Mouse (Mus musculus) liver, embryonic 14.5 days (tissue): ENCODE data around the gene Pls3. TPM values are rescaled to one million over a fixed set of nuclear protein-coding genes. Genes with fewer than 3 reads are reported as not detected.
"Not testable (repeated sequence)": the region's sequence is repeated elsewhere in the genome, so short reads cannot be mapped to it uniquely, and the experiment has no call there.

ENCODE experiments used
- ATAC-seq: fragments of 200-750 bp; cut with Nextera tagmentation; 2 replicates; pipeline ENCODE4 v1.8.0; 2017; ENCODE audit warnings: moderate number of reproducible peaks, mild to moderate bottlenecking, moderate library complexity; ENCODE audit not compliant: insufficient read depth
- DNase-seq, 3 experiments: peaks; one replicate each; pipeline ENCODE4 v3.0.0-alpha.2; 2012 to 2013; ENCODE audit warnings: low read depth in 3 of 3, low spot score in 3 of 3
- H3K27ac ChIP-seq: fragments of 300-500 bp; sonication (generic); 2 replicates; pipeline ENCODE4 v1.5.1; 2014; ENCODE audit warnings: moderate library complexity, mild to moderate bottlenecking, control low read depth, inconsistent platforms
- H3K27me3 ChIP-seq: fragments of 300-500 bp; sonication (generic); 2 replicates; pipeline ENCODE4 v1.6.1; 2014; ENCODE audit warnings: mild to moderate bottlenecking, low read length, moderate library complexity; ENCODE audit not compliant: control insufficient read depth, insufficient read depth
- H3K36me3 ChIP-seq: fragments of 300-500 bp; sonication (generic); replicated peaks from 2 replicates; pipeline ENCODE4 v1.6.1; 2014; ENCODE audit warnings: low read depth; ENCODE audit not compliant: control insufficient read depth, insufficient read depth
- H3K4me1 ChIP-seq, 2 experiments: fragments of 200-500 bp in 1 of 2; fragments of 300-500 bp in 1 of 2; sonication (generic) in 1 of 2; replicated peaks; 2 replicates each; pipeline ENCODE4 v1.6.1; 2012 to 2014; ENCODE audit warnings: antibody characterized with exemption in 1 of 2, inconsistent platforms in 1 of 2, low read length in 1 of 2; ENCODE audit not compliant: control insufficient read depth in 2 of 2, insufficient read depth in 2 of 2
- H3K4me2 ChIP-seq: fragments of 300-500 bp; sonication (generic); 2 replicates; pipeline ENCODE4 v1.6.1; 2014; ENCODE audit warnings: low read depth, mild to moderate bottlenecking, control low read depth, moderate library complexity
- H3K4me3 ChIP-seq, 2 experiments: fragments of 200-500 bp in 1 of 2; fragments of 300-500 bp in 1 of 2; sonication (generic) in 1 of 2; 2 replicates each; pipeline ENCODE4 v1.5.1; 2012 to 2014; ENCODE audit warnings: low read depth in 2 of 2, low read length in 2 of 2, mild to moderate bottlenecking in 2 of 2, control low read depth in 1 of 2, inconsistent platforms in 1 of 2, moderate library complexity in 1 of 2; ENCODE audit not compliant: insufficient read depth in 1 of 2
- H3K9ac ChIP-seq: fragments of 300-500 bp; sonication (generic); replicated peaks from 2 replicates; pipeline ENCODE4 v1.6.1; 2014; ENCODE audit warnings: mild to moderate bottlenecking, control low read depth, moderate library complexity
- H3K9me3 ChIP-seq: fragments of 300-500 bp; sonication (generic); 2 replicates; pipeline ENCODE4 v1.6.1; 2016; ENCODE audit warnings: low read length, mixed read lengths; ENCODE audit not compliant: control insufficient read depth
- CTCF ChIP-seq: IDR thresholded peaks from 2 replicates; pipeline ENCODE4 v1.5.1; 2016; ENCODE audit warnings: antibody characterized with exemption, low read depth, control low read depth
- WGBS: fragments of 180-500 bp; shearing (Covaris S2); extraction: QIAGEN DNeasy Blood & Tissue Kit; methylation state at CpG from one replicate; pipeline ENCODE4 v1.1.7; 2014; ENCODE audit not compliant: insufficient replicate concordance; 5-methylcytosine and 5-hydroxymethylcytosine counted together
- polyA plus RNA-seq, 2 experiments: library from polyadenylated mRNA; depleted of rRNA in 1 of 2; stranded (reverse) in 1 of 2; unstranded in 1 of 2; fragments of >200 nt; fragmentation: Nextera tagmentation in 1 of 2; extraction: Ambion mirVana in 1 of 2; gene quantifications; 2 replicates each; pipeline versions ENCODE4 v1.2.1 to v1.2.3; 2012 to 2014

Gene Pls3
- polyA plus RNA-seq, 2 experiments = 2.8 to 6.1 TPM

- not testable (repeated sequence) for H3K4me1 ChIP-seq, H3K4me2 ChIP-seq, ATAC-seq, H3K9ac ChIP-seq, H3K27me3 ChIP-seq, H3K27ac ChIP-seq, H3K4me3 ChIP-seq, H3K36me3 ChIP-seq, H3K9me3 ChIP-seq
- peak in 1 of 3 experiments; percentile 19 for DNase-seq
- peak; percentile 48 for TF ChIP-seq CTCF
- WGBS = 66% methylated on average over 12 of the region's 12 CpGs
Observed at GRCm38 (mm10) chrX:75759036-75759435, 115.9 kb downstream of the Pls3 start.

- H3K36me3 ChIP-seq, DNase-seq, H3K4me2 ChIP-seq, H3K9ac ChIP-seq, ATAC-seq, H3K4me3 ChIP-seq, H3K27ac ChIP-seq, H3K9me3 ChIP-seq, H3K27me3 ChIP-seq, H3K4me1 ChIP-seq: not testable (repeated sequence)
- 65% methylated on average over 14 of the region's 14 CpGs for WGBS
Observed at GRCm38 (mm10) chrX:75757966-75758365, 117.0 kb downstream of the Pls3 start.

- not testable (repeated sequence) for H3K36me3 ChIP-seq, H3K4me1 ChIP-seq, H3K4me2 ChIP-seq, ATAC-seq, H3K9ac ChIP-seq, H3K27me3 ChIP-seq, H3K4me3 ChIP-seq, H3K9me3 ChIP-seq, DNase-seq, H3K27ac ChIP-seq
Observed at GRCm38 (mm10) chrX:75754531-75754930, 120.5 kb downstream of the Pls3 start.

GRCm38 (mm10) chrX:75750126-75750725 lies 124.8 kb downstream of the Pls3 start:
- H3K9ac ChIP-seq, H3K27me3 ChIP-seq, ATAC-seq, H3K4me2 ChIP-seq, H3K4me1 ChIP-seq, H3K4me3 ChIP-seq, H3K9me3 ChIP-seq, H3K27ac ChIP-seq, H3K36me3 ChIP-seq, DNase-seq: not testable (repeated sequence)
- 58% methylated on average over 6 of the region's 12 CpGs for WGBS

- not testable (repeated sequence) for H3K27me3 ChIP-seq, DNase-seq, H3K9ac ChIP-seq, H3K4me1 ChIP-seq, H3K27ac ChIP-seq, H3K36me3 ChIP-seq, H3K9me3 ChIP-seq, ATAC-seq, H3K4me3 ChIP-seq, H3K4me2 ChIP-seq
- WGBS = 44% methylated on average over 10 of the region's 10 CpGs
- TF ChIP-seq CTCF = peak; percentile 37
Observed at GRCm38 (mm10) chrX:75749312-75749711, 125.7 kb downstream of the Pls3 start.

- peak in 2 of 3 experiments; percentile 48 to 61 for DNase-seq
- H3K9me3 ChIP-seq, ATAC-seq, H3K27ac ChIP-seq, H3K36me3 ChIP-seq, H3K4me3 ChIP-seq, H3K4me2 ChIP-seq, H3K9ac ChIP-seq, H3K27me3 ChIP-seq, H3K4me1 ChIP-seq: not testable (repeated sequence)
- peak; percentile 28; the same call in 1 of the 2 replicates for TF ChIP-seq CTCF
- 74% methylated on average over 10 of the region's 14 CpGs for WGBS
Observed at GRCm38 (mm10) chrX:75744466-75744865, 130.5 kb downstream of the Pls3 start.

- H3K9me3 ChIP-seq, ATAC-seq, H3K4me1 ChIP-seq, H3K27ac ChIP-seq, H3K4me3 ChIP-seq, H3K9ac ChIP-seq, H3K36me3 ChIP-seq, H3K27me3 ChIP-seq, DNase-seq, H3K4me2 ChIP-seq: not testable (repeated sequence)
- WGBS = 53% methylated on average over 2 of the region's 8 CpGs
Observed at GRCm38 (mm10) chrX:75739464-75739863, 135.5 kb downstream of the Pls3 start.
